Mouse (Mus musculus) hindbrain, postnatal 0 days (tissue): ENCODE measurements around the gene Cdpf1. TPM values are rescaled to one million over a fixed set of nuclear protein-coding genes. Genes with fewer than 3 reads are reported as not detected.

Source experiments
- ATAC-seq: fragments of 200-750 bp; cut with Nextera tagmentation; 2 replicates; pipeline ENCODE4 v1.8.0; 2017; ENCODE audit warnings: mild to moderate bottlenecking, moderate TSS enrichment, moderate library complexity
- DNase-seq: peaks from one replicate; pipeline ENCODE4 v3.0.0-alpha.2; 2015; ENCODE audit warnings: low spot score
- H3K27ac ChIP-seq: fragments of 300-500 bp; sonication (generic); 2 replicates; pipeline ENCODE4 v1.5.1; 2014; ENCODE audit warnings: mild to moderate bottlenecking
- H3K27me3 ChIP-seq: fragments of 300-500 bp; sonication (generic); 2 replicates; pipeline ENCODE4 v1.6.1; 2014; ENCODE audit warnings: low read length, mixed read lengths; ENCODE audit not compliant: insufficient read depth
- H3K36me3 ChIP-seq: fragments of 300-500 bp; sonication (generic); 2 replicates; pipeline ENCODE4 v1.6.1; 2014; ENCODE audit warnings: low read length, mixed read lengths; ENCODE audit not compliant: insufficient read depth
- H3K4me1 ChIP-seq: fragments of 300-500 bp; sonication (generic); 2 replicates; pipeline ENCODE4 v1.6.1; 2014; ENCODE audit warnings: antibody characterized with exemption, low read length, mixed read lengths; ENCODE audit not compliant: insufficient read depth
- H3K4me2 ChIP-seq: fragments of 300-500 bp; sonication (generic); 2 replicates; pipeline ENCODE4 v1.6.1; 2014; ENCODE audit warnings: low read depth, mild to moderate bottlenecking, low read length, moderate library complexity, mixed read lengths
- H3K4me3 ChIP-seq: fragments of 300-500 bp; sonication (generic); 2 replicates; pipeline ENCODE4 v1.5.1; 2014; ENCODE audit warnings: low read length
- H3K9ac ChIP-seq: fragments of 300-500 bp; sonication (generic); replicated peaks from 2 replicates; pipeline ENCODE4 v1.6.1; 2014; ENCODE audit warnings: mild to moderate bottlenecking, low read length, moderate library complexity, mixed read lengths
- H3K9me3 ChIP-seq: fragments of 300-500 bp; sonication (generic); 2 replicates; pipeline ENCODE4 v1.6.1; 2016; ENCODE audit warnings: low read length, mixed read lengths
- CTCF ChIP-seq: IDR thresholded peaks from 2 replicates; pipeline ENCODE4 v1.5.1; 2016; ENCODE audit warnings: antibody characterized with exemption, control low read depth, low read depth
- whole genome bisulfite sequencing: fragments of 180-500 bp; shearing (Covaris S2); extraction: QIAGEN DNeasy Blood & Tissue Kit; methylation state at CpG from one replicate; pipeline ENCODE4 v1.1.7; 2014; 5-methylcytosine and 5-hydroxymethylcytosine counted together
- polyA plus RNA-seq: library from polyadenylated mRNA; unstranded; fragments of >200 nt; fragmentation: Nextera tagmentation; extraction: Ambion mirVana; gene quantifications from 2 replicates; pipeline ENCODE4 v1.2.1, GENCODE M21; 2015
- total RNA-seq: library from RNA; depleted of rRNA; stranded (reverse); fragments of >200 nt; gene quantifications from 2 replicates; pipeline ENCODE4 v1.2.3, GENCODE M21; 2014; rRNA removed

Cdpf1 gene
- total and polyA plus RNA-seq, 2 experiments from 2014 or later: 25.0 to 32.6 TPM

GRCm38 (mm10) chr15:85771306-85772121, 40.0 kb downstream of the Cdpf1 start:
- Histone ChIP-seq H3K4me2 (no peak overlapping the region), H3K27me3 (no peaks in the 10 kb centered on the region), H3K9me3 (no peaks in the 10 kb centered on the region), H3K9ac (no peak overlapping the region), H3K27ac (no peak overlapping the region), H3K4me1 (no peaks in the 10 kb centered on the region), H3K4me3 (no peak overlapping the region), H3K36me3 (no peaks in the 10 kb centered on the region)
- no peak for TF ChIP-seq CTCF
- 86% methylated on average over 17 of the region's 17 CpGs for WGBS
- ATAC-seq (no peak), DNase-seq (no peak)

- ATAC-seq: no peak
- Histone ChIP-seq H3K4me2 (no peak overlapping the region), H3K27me3 (no peaks in the 10 kb centered on the region), H3K27ac (no peak overlapping the region), H3K36me3 (no peaks in the 10 kb centered on the region), H3K4me1 (no peaks in the 10 kb centered on the region), H3K4me3 (no peak overlapping the region), H3K9ac (no peak overlapping the region), H3K9me3 (no peaks in the 10 kb centered on the region)
- DNase-seq: no peak
- WGBS: 94% methylated on average over 8 of the region's 8 CpGs
- no peak for TF ChIP-seq CTCF
Observed at GRCm38 (mm10) chr15:85768991-85769390, 42.5 kb downstream of the Cdpf1 start.

- no peak overlapping the region for H3K4me3 ChIP-seq
- no peaks in the 10 kb centered on the region for H3K27me3 ChIP-seq
- ATAC-seq (no peak), DNase-seq (no peak)
- no peak overlapping the region for H3K4me2 ChIP-seq
- H3K4me1 ChIP-seq: no peaks in the 10 kb centered on the region
- no peaks in the 10 kb centered on the region for H3K36me3 ChIP-seq
- H3K9ac ChIP-seq: no peak overlapping the region
- no peaks in the 10 kb centered on the region for H3K9me3 ChIP-seq
- no peak overlapping the region for H3K27ac ChIP-seq
- TF ChIP-seq CTCF: no peak
- WGBS: 92% methylated on average over 5 of the region's 5 CpGs
Observed at GRCm38 (mm10) chr15:85766677-85767076, 44.8 kb downstream of the Cdpf1 start.

GRCm38 (mm10) chr15:85765022-85765421, 46.5 kb downstream of the Cdpf1 start:
- Histone ChIP-seq H3K36me3 (no peaks in the 10 kb centered on the region), H3K4me2 (no peak overlapping the region), H3K27me3 (no peaks in the 10 kb centered on the region), H3K4me1 (no peaks in the 10 kb centered on the region), H3K9ac (no peak overlapping the region), H3K27ac (no peak overlapping the region), H3K4me3 (no peak overlapping the region), H3K9me3 (no peaks in the 10 kb centered on the region)
- no peak for TF ChIP-seq CTCF
- WGBS: 52% methylated on average over 3 of the region's 3 CpGs
- ATAC-seq (no peak), DNase-seq (no peak)

GRCm38 (mm10) chr15:85762761-85763160, 48.7 kb downstream of the Cdpf1 start:
- Histone ChIP-seq H3K36me3 (no peaks in the 10 kb centered on the region), H3K27ac (no peak overlapping the region), H3K4me1 (no peaks in the 10 kb centered on the region), H3K9ac (no peak overlapping the region), H3K4me2 (no peak overlapping the region), H3K9me3 (no peaks in the 10 kb centered on the region), H3K4me3 (no peak overlapping the region), H3K27me3 (no peaks in the 10 kb centered on the region)
- no peak for TF ChIP-seq CTCF
- DNase-seq (no peak), ATAC-seq (no peak)
- 78% methylated on average over 4 of the region's 4 CpGs for WGBS

- H3K27me3 ChIP-seq: no peaks in the 10 kb centered on the region
- TF ChIP-seq CTCF: peak; percentile 42
- H3K4me3 ChIP-seq: no peak overlapping the region
- H3K36me3 ChIP-seq: no peaks in the 10 kb centered on the region
- H3K9ac ChIP-seq: no peak overlapping the region
- no peaks in the 10 kb centered on the region for H3K9me3 ChIP-seq
- no peak overlapping the region for H3K4me2 ChIP-seq
- no peak for DNase-seq
- H3K4me1 ChIP-seq: no peaks in the 10 kb centered on the region
- WGBS: 92% methylated on average over 3 of the region's 3 CpGs
- ATAC-seq: no peak
- H3K27ac ChIP-seq: no peak overlapping the region
Observed at GRCm38 (mm10) chr15:85757768-85758167, 53.7 kb downstream of the Cdpf1 start.

Other genes starting within 250 kb of the Cdpf1 start
- 56.6 and 63.1 TPM in 2 replicates for gene Wnt7b, start 229.2 kb downstream of the Cdpf1 start, total RNA-seq
- gene Wnt7b, start 229.2 kb downstream of the Cdpf1 start, polyA plus RNA-seq: 26.0 and 27.2 TPM in 2 replicates
- 1.2 and 6.6 TPM in 2 replicates for gene Ppara, start 76.7 kb downstream of the Cdpf1 start, total RNA-seq
- 1.9 and 2.7 TPM in 2 replicates for gene Ppara, start 76.7 kb downstream of the Cdpf1 start, polyA plus RNA-seq
- gene Pkdrej, start 10.0 kb upstream of the Cdpf1 start, total RNA-seq: 0.26 and 1.0 TPM in 2 replicates
- gene Pkdrej, start 10.0 kb upstream of the Cdpf1 start, polyA plus RNA-seq: 0.06 and 0.13 TPM in 2 replicates
- gene Ttc38, start 20.6 kb upstream of the Cdpf1 start, total RNA-seq: 4.7 and 5.4 TPM in 2 replicates
- 2.0 and 3.1 TPM in 2 replicates for gene Ttc38, start 20.6 kb upstream of the Cdpf1 start, polyA plus RNA-seq
- 10.4 and 10.5 TPM in 2 replicates for gene Gtse1, start 48.0 kb upstream of the Cdpf1 start, total RNA-seq
- gene Gtse1, start 48.0 kb upstream of the Cdpf1 start, polyA plus RNA-seq: 4.9 and 5.4 TPM in 2 replicates
- 21.6 and 30.4 TPM in 2 replicates for gene Trmu, start 67.6 kb upstream of the Cdpf1 start, total RNA-seq
- gene Trmu, start 67.6 kb upstream of the Cdpf1 start, polyA plus RNA-seq: 35.1 and 39.5 TPM in 2 replicates
- gene Celsr1, start 222.1 kb upstream of the Cdpf1 start, total RNA-seq: 16.4 and 19.4 TPM in 2 replicates
- gene Celsr1, start 222.1 kb upstream of the Cdpf1 start, polyA plus RNA-seq: 0.98 and 0.99 TPM in 2 replicates
- gene Gramd4, start 246.0 kb upstream of the Cdpf1 start, total RNA-seq: 36.2 and 40.9 TPM in 2 replicates
- 18.6 and 19.0 TPM in 2 replicates for gene Gramd4, start 246.0 kb upstream of the Cdpf1 start, polyA plus RNA-seq